Mouse (Mus musculus) fibroblast of lung, adult 2 months (primary cell): ENCODE measurements around the gene Bhlhe40.

ENCODE experiments used
- DNase-seq: peaks from one replicate; pipeline ENCODE4 v3.0.0-alpha.2; 2011; ENCODE audit warnings: low read depth

Bhlhe40 gene

DNA sequence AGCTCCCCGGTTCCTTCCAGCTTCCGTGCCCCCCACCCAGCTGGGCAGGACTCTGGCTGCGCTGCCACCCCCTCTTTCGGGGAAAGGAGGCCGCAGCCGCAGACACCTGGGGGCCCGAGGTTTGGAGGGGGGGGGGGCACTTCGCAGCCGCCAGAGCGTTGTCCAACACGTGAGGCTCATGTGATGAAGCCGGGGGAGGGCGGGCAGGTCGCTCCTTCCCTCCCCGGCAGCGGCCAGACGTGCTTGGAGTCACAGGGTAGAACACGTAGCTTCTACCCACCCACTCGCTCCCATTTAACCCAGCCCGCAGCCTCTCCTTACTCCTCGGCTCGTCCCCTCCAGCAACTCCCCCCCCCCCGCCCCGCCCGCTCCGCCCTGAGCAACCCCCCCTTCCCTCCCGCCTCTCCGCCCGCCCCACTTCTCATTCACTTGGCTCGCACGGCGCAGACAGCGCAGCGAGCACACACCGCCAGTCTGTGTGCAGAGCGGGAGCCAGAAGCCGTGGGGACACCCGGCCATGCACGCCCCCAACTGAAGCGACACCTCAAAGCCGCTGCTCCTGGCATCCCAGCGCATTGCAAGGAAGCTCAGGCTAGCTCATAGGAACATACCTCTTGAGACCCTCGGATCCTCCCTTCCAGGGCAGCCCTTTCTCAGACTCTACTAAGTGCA is at the start of gene Bhlhe40:
Bhlhe40 (plus strand) TSS at position 424 of the 672 bp plus-strand sequence.
- peak; percentile 95 for DNase-seq

GRCm38 (mm10) chr6:108611663-108612062 is 48.8 kb upstream of the Bhlhe40 start:
- DNase-seq, result no peak

DNA sequence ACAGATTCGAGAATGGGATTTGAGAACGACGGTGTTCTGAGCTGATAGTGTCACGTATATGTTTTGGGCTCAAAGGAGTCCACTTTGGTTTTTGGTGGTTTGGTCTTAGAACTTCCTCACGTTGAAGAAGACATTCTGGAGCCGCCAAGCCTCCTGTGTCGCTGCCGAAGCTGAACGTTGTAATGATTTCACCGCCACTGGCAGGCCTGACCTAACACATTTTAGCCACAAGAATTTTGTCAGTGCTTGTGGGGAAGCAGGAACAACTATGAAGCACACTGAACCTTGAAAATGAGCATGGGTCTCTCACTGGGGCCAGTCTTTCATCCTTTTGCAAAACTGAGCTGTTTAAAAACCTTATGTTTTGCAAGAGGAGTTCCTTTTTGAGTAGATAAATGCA is 42.4 kb upstream of the Bhlhe40 start:
- no peak for DNase-seq

DNA sequence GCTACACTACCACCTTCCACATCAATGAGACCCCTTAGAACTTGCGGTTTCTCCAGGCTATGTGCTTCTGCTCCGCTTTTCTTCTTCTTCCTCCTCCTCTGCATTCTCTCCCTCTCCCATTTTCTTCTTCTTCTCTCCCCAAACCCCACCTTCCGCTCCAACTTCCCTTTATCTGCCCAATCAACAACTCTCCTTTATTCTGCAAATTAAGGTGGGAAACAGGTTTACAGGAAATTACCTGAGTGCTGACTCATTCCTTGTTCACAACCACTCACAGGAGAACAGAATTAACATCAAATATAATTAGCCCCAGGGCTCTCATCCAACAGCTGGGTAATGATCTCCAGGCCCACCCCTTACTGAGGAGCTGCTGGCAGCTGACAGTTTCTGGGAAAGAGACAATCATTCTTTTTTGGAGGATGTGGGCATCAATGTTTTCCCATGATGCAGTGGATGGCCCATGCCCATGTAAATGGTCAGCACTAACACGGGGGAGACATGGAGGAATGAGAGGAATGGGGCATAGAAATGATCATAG is 37.3 kb upstream of the Bhlhe40 start:
- no peak for DNase-seq

DNA sequence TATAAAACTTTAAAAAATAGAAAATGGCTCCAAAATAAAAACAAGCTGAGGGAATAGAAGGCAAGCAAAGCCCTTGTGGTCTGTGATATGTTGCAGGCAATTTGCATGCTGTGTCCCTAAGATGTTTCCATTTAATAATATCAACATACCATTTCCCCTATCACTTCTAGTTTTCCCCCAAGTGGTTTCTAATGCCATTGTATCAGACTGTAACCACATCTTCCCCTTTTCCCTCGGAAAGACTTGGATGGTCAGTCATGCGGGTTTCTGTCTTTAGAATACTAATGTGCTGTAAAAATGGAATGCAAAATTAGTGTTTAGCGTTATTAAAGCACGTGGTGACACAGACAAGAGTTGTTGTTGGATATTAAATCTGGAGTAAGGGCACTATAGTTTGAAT is 35.5 kb upstream of the Bhlhe40 start:
- no peak for DNase-seq

DNA sequence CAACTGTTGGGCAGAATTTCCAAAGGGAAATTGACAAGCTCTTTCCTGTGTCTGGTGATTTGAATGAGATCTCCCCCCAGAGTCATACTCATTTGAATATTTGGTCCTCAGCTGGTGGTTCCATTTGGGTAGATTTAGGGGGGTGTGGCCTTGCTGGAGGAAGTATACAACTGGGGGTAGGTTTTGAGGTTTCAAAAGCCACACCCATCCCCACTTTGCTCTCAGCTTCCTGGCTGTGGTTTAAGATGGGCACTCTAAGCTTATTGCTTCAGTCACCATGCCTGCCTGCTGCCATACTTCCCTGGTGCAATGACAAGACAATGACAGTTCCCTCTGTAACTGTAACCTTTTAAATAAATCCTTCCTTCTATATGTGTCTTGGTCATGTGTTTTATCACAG is 29.7 kb upstream of the Bhlhe40 start:
- no peak for DNase-seq

DNA sequence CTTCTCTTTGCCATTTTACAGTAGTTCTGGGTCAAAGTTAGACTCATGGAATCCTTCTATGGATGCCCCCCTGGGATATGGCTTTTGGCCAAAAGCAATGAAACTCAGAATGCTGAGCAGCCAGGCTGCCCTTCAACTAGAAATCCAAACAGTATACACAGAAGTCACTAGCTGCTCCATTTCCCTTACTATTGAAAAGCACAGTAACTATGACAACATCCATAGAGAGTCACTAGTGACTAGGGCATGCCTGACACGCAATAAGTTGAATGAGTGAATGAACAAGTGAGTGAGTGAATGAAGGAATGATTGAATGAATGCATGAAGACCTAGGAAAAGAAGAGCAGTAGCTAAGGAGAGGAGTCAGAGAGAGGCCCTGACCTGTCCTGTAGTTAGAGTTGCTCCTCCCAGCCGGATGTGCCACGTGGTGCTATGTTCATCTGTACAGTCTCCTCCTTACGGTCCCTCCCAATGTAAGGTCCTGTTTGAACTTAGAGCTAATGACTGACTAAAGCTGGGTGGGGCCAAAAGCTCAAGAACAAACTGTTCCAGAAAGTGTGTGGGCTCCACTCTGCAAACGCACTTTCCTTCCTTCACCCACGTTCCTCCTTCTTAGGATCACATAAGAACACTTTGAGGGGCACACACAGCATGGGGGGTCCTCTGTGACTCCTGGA is 22.1 kb upstream of the Bhlhe40 start:
- no peak for DNase-seq

DNA sequence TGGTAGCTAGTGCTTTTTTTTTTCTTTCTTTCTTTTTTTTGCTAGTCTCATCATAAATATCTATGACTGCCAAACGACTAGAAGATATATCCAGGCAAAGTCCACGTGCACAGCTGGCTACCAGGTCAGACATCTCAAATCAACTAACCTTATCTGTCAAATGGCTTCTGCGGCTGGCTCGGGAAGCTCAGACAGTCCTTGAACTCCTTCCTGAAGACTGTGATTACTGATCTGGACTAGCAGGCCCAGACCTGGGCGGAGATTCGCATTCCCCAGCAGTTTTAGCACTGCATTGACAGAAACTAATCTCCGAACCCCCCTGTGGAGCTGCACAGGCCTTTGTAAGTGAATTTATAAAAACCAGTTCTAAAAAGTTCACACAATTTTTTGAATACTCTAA is 18.4 kb upstream of the Bhlhe40 start:
- DNase-seq, result no peak

DNA sequence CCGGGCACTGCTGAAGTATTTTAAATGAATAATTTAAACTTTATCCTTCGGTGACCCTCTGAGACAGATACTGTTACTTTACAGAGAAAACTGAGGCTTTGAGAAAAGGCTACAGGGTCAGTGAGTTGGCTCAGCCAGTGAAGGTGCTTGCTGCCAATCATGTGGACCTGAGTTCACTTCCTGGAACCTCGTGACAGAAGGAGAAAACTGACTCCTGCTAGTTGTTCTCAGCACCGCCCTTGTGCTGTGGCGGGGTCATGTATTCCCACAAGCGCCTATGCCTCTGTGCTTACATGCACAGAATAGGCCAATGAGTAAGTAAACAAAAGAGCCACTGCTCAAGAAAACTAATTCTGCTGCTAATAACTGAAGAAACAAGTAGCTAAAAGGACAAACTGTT is 17.4 kb upstream of the Bhlhe40 start:
- DNase-seq, result no peak

GRCm38 (mm10) chr6:108644311-108644710 is 16.1 kb upstream of the Bhlhe40 start:
- DNase-seq, result no peak

DNA sequence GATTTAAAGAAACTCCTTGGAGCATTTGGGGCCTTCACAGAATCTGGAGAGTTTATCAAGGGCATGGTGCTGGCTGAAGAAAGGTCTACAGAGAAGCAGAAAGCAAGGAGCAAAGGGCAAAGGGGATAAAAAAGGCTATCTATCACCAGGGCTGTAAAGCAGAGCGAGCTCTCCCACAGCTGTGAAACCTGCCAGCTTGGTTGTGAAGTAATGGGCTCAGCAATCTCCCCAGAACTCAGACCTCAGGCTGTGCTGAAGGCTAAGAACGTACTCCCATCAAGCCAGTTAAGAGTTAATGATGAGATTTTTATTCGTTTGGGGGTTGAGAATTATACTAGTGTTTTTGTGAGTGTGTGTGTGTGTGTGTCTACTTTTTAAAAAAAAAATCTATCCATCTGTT is 13.3 kb upstream of the Bhlhe40 start:
- no peak for DNase-seq

DNA sequence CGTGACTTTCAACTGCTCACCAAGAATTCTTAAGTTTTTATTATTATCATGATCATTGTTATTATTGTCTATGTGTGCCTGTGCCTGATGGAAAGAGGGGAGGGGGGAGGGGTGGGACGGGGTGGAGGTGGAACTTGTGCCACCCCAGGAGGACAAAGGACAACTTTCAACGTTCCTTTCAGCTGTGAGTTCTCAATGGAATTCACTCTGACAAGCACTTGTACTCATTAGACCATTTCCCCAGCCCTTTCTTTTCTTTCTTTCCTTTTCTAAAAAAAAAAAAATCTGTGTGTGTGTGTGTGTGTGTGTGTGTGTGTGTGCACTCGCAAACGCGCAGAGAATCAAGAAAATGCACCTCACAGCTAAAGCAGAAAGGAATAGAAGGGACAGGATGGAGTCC is 12.4 kb upstream of the Bhlhe40 start:
- DNase-seq, result no peak

DNA sequence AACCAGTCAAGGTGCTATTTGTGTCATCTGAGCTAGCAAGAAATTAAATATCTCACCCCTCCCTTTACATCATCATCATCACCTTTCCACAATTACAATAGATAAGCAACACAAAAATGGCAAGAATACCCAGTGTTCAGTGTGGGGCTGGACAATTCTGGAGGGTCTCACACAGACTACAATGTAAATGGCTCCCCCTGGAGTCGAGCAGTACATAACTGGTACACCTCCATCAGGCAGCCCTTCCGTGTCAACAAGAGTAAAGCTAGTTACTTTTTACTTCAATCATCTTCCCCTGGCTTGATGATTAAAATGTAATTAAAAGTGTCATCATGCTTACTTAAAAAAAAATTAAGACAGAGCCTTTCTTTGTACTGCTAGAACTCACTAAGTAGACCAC is 4.6 kb upstream of the Bhlhe40 start:
- DNase-seq, result no peak

DNA sequence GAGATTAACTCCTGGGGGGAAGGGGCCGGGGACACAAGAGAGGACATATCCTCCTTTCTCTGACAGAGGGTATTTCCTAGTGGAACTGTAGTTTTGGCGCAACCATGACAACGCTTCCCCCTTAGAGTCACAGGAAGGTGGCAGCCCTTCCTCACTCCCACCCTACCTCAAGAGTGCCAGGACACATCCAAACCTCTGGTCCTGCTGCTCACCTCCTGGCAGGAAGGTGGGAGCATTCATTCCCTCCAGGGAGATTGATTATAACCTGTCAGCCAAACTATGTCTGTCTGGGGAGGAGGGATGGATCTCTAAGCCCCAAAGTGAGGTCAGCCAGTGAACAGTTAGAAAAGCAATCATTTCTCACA is 2.4 kb upstream of the Bhlhe40 start:
- no peak for DNase-seq

GRCm38 (mm10) chr6:108658416-108659201 is 1.8 kb upstream of the Bhlhe40 start:
- no peak for DNase-seq

GRCm38 (mm10) chr6:108659221-108659725 is 1.2 kb upstream of the Bhlhe40 start:
- DNase-seq, result peak; percentile 89

DNA sequence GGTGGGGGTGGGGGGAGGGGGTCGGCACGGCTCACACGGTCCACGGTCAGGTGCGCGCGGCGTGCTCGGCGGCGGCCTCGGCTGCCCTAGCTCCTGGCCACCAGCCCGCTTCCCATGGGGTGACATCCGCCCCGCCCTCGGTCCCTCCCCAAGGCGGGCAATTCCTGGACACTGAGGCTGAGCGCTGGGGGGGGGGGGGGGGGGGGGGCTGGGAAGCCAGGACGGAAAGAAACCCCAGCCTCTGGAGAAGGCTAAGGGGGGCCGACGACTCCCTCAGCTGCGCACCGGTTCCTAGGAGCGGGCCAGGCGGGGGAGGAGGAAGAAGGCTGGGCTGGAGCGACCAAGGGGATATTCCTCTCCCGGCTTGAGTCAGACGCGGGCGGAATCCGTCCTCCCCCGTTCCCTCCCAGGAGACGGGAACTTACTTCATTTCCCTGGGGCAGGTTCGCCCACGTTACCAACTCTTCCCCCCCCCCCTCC is 663 bp upstream of the Bhlhe40 start:
- peak; percentile 90 for DNase-seq

- no peak for DNase-seq
Observed at GRCm38 (mm10) chr6:108660878-108661389, 505 bp downstream of the Bhlhe40 start.

DNA sequence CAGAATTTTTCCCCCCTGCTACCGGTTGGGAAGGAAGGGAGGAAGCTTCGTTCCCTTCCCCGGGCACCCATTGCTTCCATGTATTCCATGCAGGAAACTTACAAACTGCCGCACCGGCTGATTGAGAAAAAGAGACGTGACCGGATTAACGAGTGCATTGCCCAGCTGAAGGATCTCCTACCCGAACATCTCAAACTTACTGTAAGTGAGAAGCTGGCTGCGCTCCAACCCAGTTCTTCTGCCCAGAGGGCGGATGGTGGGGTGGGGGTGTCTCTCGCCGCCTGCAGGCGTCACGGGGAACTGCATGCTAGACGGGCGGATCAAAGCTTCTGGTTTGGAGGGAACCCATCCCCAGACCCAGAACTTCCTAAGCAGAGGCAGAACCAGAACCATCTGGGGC is 983 bp downstream of the Bhlhe40 start:
- peak; percentile 83 for DNase-seq

- DNase-seq, result no peak
Observed at GRCm38 (mm10) chr6:108661890-108662289, 1.5 kb downstream of the Bhlhe40 start.

DNA sequence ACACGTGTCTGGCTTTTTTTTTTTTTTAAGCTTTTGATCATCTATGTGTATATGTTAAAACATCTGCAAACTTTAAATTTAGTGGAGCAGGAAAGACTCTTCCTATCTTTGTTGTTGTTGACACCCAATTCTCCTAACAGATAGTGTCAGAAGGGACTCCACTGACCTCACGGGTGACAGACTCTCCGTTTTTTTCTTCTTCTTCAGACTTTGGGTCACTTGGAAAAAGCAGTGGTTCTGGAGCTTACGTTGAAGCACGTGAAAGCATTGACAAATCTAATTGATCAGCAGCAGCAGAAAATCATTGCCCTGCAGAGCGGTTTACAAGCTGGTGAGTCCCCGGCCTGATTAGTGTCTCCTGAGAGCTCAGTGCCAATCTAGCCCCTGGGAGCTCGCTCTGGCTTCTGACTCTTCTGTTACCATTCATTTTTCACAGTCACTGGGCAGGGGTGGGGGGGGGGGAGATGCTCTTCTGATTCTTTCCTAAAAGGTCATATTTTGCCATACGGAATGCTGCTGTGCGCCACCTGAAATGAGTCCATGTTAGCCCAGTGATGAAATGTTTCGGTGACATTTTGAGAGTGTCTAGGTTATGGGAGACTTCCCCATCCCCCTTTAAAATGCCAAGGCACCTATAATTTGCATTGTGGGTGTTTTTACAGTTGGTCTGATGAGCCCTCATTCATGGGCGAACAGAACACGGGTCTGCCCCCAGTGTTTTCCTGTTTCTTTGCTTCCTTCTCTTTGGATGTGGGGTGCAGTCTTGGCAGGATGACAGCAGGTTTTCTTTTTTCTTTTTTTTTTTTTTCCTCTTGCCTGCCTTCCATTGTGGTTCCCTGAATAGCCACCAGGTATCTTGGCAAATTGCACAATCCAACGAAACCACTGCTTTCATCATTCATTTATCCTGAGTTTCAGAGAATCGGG is 2.1 kb downstream of the Bhlhe40 start:
- DNase-seq, result no peak
